Mouse (Mus musculus): ENCODE data around the gene Efcab11.

DNA sequence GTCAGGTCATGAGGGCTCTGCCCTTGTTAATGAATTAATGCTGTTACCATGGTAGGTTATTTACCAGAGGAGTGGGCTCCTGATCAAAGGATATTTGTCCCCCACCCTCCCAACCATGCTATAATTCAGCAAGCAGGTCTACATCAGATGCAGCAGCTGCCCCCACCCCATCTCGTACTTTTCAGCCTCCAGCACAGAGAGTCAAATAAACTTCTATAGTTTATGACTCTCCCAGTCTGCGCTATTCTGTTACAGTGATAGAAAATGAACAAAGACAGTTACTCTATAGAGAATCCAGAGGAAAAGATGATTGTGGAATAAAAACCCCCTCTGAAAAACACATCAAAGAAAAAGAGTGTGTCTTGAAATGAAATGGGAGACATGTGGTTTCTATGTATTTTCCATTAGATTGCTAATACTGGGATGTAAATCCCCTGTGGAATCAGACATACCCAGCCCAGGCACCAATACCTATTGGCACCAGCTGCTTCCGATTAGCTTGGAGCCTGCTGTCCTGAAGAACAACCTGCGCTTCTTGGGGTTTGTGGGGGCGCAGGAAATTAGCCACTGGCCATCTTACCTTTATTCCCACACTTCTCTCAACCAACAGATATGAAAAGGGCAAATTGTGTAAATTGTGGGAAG, 184.7 kb downstream of the Efcab11 start:
- TF ChIP-seq POLR2A (IDR thresholded peaks at IDR 0.05; ENCODE audit: borderline replicate concordance, extremely low read depth, low read depth, low read length) (no peak), CTCF (IDR thresholded peaks at IDR 0.05; ENCODE audit: insufficient read depth, low read length) (no peak)

All from lung, adult 2 months (tissue).